Mouse (Mus musculus) thymus, postnatal 10 days (tissue): ENCODE results near the gene Cnp.
"Not testable (repeated sequence)": the region's sequence is repeated elsewhere in the genome, so short reads cannot be mapped to it uniquely, and the experiment has no call there.

ENCODE experiments used
- DNase-seq, 2 experiments: peaks; one replicate each; pipeline ENCODE4 v3.0.0; 2021; ENCODE audit warnings: low spot score in 2 of 2

Gene Cnp

DNA sequence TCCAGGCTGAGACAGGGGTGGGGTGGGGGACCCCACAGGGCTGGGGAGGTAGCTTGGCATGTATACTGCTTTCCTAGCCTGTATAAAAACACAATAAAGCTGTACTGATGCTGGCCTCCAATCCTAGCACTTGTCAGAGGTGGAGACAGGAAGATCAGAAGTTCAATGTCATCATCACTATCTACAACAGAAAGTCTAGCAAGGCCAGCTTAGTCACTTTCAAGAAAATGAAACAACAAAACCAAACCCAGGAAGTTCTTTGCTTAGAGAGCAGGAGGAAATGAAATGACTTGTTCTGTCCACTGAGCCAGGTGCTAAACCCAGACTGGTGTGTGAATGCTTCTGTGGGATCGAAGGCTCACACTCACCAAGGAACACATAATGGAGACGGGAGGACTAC is 13.8 kb downstream of the Cnp start:
- DNase-seq = no peak

DNA sequence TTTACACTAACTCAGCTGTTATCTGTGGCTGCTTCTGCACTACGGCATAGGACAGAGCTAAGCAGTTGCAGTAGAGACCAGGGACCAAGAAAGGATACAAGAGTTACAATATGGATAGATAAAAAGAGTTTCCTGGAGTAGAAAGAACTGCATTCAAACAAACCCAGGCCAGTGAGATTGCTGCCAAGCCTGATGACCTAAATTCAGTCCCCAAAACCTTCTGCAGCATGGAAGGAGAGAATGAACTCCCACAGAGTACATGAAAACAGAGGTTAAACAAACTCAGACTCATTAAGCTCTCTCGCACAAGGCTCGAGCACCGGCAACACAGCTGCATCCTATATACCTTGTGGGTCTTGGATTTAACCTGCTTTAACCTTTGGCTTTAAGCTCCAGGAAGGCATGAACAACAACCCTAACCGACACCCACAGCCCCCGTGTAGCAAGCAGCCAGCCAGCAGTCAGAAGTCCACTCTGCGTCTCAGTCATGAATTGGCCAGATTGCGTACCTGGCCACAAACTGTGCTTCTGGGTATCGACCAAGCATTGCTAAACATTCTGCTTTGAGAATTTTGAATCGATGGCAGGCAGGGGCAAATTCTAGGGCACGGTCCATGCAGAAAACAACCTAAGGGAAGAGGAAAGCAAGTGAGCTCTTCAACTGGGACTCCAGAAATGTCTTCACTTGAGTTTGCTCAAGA is 17.8 kb downstream of the Cnp start:
- no peak for DNase-seq

DNA sequence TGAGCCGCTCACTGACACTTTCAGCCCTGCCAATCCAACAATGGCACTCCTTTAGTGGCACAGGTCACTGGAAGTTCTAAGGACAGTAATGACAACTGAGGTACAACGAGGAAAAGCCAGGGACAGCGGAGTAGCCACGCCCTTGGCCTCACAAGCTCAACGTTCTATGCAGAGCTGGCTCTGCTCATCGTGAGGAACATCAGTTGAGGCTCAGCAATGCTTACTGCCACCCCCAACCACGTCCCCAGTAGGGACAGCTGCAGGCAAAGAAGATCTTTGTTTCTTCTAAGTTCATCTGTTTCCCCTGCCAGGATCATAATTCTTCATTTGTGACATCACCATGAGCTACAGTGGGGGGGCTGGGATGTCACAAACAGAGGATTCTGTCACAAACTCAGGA is 19.9 kb downstream of the Cnp start:
- DNase-seq = no peak

DNA sequence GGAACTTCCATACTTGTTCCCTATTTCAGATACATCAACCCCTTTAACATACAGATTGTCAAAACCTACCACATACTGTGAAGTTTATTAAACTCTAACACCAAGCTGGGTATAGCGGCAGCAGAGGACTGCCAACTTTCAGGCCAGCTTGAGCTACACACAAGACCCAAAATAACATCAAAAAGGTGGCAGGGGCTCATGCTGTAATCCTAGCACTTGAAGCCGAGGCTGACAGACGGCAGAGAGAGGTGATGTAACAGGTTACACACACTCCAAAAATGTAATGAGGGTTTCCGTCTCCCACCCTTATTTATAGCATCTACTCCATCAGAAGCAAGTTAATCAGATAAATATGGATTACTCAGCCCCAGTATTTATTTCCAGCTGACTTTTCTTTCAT is 20.8 kb downstream of the Cnp start:
- no peak for DNase-seq

GRCm38 (mm10) chr11:100598074-100598473 is 23.4 kb downstream of the Cnp start:
- no peak for DNase-seq

- no peak for DNase-seq
Measured at GRCm38 (mm10) chr11:100601372-100601771, 26.7 kb downstream of the Cnp start.

- DNase-seq = no peak
Measured at GRCm38 (mm10) chr11:100603155-100603554, 28.5 kb downstream of the Cnp start.

DNA sequence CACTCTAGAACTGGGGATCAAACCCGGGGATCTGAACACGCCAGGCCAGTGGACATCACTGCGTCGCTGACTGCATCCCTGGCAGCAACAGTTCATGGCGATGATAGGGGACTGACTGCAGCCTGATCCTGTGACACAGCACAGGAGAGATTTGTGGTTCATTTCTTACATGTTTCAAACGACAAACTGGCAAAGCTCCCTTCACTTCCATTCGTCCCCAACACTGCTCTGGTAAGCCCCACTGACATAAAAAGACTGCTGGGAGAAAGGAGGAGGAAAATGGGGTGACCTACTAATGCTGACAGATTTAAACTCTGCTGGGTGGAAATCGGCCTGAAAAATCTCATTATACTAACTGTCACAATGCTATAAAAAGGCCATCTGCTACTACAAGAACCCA is 29.1 kb downstream of the Cnp start:
- DNase-seq = no peak

- no peak for DNase-seq
Measured at GRCm38 (mm10) chr11:100604321-100605005, 29.8 kb downstream of the Cnp start.

DNA sequence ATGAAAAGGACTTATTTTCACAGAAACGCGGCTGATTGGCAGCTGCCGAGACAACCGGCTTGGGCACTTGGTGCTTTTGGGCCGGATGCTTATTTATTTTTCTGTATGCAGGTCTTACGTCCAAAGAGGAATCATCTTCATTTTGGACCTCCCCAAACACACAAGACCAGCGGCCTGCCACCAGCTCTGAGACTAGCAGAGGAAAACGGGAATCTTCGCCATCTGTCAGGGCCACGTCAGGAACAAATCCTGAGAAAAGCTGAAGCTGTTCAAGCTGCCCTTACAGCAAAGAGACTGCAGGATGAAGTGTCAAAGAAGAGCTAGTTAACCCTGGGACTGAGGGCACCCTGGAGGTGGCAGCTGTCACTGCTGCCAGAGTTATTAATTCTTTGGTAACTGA is 30.7 kb downstream of the Cnp start:
- DNase-seq = no peak

DNA sequence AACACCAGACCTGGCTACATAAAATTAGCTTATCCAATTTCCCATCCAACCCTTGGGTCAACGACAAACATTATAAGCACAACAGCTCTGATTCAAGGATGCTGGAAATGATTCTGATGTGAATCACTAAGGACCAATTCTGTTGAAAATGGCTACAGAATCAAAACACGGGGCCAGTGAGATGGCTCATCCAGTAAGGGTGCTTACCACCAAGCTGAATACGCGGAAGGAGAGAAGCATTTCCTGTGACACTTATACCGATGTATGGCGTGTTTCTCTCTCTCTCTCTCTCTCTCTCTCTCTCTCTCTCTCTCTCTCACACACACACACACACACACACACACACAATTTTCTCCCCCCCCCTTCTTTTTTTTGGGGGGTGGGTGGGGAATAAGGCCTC is 32.4 kb downstream of the Cnp start:
- DNase-seq = no peak

DNA sequence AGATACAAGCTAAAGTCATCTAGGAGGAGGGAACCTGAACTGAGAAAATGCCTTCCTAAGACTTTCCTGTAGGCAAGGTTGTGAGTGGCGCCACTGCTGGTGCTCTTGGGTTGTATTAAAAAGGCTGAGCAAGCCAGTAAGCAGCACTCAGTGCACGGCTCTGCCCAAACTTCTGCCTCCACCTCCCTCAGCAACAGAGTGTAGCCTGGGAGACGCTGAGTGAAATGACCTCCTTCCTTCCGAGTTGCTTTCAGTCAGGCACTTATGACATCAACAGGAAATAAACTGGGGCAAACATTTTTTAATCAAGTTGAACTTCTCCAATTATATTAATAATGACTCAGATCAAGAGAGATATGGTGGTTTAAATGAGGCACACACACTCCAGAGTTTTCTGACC is 34.1 kb downstream of the Cnp start:
- DNase-seq = no peak

DNA sequence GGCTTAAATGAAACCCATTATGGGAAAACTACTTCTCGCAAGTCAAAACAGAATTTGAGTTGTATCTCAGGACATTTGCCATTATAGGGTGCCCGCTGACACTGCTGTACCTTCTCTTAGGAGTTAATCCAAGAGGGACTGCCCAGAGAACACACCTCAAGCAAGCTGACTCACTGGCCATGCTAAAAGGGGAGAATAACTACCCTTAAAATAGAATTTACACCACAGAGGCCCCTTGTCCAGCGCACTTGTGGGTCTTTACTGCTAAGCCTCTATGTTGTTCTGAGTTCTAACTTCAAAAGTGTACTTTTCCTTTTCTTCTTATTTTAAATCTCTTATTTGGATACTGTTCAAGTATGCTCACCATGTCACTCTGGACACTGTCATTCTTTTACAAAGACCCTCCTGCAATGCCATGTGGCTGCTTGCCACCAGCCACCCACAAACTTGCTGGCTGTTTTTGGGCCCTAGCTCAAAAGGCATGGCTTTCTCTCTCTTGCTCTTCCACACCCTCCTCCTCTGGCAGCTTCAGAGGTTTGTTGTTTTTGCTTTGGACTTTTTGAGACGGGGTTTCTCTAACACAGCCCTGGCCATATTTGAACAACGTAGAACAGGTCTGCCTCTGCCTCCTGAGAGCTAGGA is 34.8 kb downstream of the Cnp start:
- no peak for DNase-seq

DNA sequence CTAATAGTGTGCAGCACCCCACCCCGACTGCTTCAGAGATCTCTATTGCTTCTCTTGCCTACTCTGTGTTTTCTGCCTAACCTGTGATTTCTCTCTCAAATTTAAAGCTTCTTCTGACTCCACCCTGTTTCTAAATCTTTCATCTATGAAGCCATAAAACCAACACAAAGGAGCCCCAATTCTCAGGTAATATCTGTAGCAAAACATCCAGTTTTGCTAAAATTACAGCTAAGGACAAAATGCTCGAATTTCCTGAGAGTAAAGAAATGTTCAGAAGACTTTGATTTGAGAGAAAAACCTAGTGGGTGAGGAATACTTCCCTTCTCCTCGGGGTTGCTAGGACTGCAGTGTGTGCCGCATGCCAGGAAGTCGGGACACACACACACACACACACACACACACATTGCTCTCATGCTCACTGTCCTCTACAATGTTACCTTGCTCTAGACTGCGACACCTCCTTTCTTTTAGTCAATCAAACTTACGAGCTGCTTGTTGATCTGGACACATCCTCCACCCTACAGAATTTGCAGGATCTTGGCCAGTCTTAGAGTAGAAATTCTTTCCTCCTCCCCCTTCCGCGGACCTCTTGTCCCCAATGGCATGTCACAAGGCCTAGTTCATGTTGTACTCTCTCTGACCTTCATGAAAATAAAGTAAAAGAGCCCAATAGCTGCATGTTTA is 35.4 kb downstream of the Cnp start:
- no peak for DNase-seq

GRCm38 (mm10) chr11:100611627-100612026 is 36.9 kb downstream of the Cnp start:
- no peak for DNase-seq

DNA sequence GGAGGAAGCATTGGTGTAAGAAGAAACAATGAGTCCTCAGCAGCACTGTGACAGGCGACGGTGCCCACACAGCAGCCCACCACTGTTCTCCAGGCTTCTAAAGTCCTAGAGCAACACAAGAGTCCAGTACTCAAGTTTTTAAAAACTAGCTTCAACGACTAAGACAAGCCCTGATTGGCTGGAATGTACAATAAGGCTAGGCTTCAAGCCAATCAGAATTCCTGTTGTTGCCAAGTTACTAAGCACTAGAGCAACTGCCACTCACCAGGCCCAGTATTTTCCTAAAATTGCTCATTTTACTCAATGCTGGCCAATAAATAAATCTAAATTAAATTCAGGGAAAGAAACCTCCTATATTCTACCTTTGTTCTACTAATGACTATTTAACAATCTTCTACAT is 38.5 kb downstream of the Cnp start:
- no peak for DNase-seq

GRCm38 (mm10) chr11:100616332-100616731 is 41.6 kb downstream of the Cnp start:
- DNase-seq = no peak

DNA sequence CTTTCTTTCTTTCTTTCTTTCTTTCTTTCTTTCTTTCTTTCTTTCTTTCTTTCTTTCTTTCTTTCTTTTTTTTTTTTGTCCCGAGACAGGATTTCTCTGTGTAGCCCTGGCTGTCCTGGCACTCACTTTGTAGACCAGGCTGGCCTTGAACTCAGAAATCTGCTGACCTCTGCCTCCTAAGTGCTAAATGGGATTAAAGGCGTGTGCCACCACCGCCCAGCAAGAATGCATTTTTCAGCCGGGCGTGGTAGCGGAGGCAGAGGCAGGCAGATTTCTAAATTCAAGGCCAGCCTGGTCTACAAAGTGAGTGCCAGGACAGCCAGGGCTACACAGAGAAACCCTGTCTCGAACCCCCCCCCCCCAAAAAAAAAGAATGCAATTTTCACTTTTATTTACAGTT is 42.1 kb downstream of the Cnp start:
- DNase-seq = not testable (repeated sequence)

- DNase-seq = no peak
Measured at GRCm38 (mm10) chr11:100617480-100617879, 42.8 kb downstream of the Cnp start.

DNA sequence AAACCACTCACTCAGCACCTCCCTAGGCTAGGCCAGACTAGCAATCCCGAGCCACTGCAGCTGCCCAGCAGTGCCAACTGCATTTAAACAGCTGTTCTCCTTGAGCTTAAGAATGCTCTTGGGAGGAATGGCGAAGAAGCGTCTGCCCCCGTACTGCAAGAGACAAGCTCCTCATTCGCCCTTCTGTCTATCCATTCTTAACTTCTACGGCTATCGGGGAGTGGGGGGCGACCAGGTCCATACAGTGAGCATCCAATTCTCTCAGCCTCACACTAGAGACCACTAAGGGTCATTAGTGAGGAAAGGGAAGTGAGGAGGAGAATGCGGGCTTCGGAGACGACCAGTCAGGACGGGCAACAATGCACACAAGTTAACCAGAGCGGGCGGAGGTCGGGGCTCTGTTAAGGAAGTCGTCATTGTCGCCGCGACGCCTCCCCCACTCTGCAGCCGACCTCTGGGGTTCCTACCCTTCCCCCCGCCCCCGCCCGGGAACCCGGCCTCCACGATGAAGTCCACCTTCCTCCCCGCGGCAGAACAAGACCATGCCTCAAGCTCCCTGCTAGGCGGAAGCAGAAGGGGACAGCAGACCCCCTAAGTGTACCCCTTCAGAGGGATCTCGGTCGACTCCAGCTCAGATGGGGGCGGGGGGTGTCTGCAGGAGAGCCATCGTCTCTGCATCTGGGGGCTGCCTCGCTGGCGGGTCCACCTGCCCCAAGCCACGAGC is 44.2 kb downstream of the Cnp start, which contains the start of gene Nkiras2:
Nkiras2 (plus strand) TSS at position 484 of the 724 bp plus-strand sequence.
- peak; percentile 73 to 74 for DNase-seq

DNA sequence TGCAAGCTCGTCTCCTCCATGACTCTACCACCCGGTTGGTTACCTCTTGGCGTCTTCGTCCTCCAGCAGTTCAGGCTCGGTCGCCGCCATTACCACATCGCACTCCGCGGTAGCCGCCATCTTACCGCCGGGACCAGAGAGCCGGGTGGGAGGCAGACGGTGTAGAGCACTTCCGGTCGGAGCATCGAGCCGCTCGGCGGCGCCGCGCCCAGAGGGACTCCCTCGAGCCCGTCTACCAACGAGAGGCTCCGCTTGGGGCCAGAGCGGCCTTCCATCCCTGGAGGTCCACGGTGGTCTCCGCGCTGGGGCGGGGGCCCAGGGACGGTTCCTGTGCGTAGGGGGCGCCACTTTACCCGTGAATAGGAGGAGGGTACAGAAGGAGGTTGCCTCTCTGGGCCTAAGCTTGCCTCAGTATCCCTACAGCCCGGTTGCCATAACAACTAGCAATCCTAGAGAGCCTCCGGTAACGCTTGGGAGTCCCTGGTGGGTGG is 44.8 kb downstream of the Cnp start:
- peak; percentile 95 to 97 for DNase-seq

GRCm38 (mm10) chr11:100619982-100620381 is 45.3 kb downstream of the Cnp start, which contains the start of gene Dnajc7:
Gene Dnajc7, minus strand, starts transcription at chr11:100620168.
- peak; percentile 48 to 51 for DNase-seq
